In genomic region chr1:182914121-182914908, GRCm38 (mm10) we compare ENCODE assay signal across 19 mouse cellular contexts. TPM values are rescaled to one million over a fixed set of nuclear protein-coding genes. Genes with fewer than 3 reads are reported as not detected.
DNase-seq lines count a peak whose midpoint lies in the region; ATAC-seq and TF ChIP-seq lines count a peak whose summit lies in the region.
"Had no signal": no experiment of that assay in that cellular context is flagged by ENCODE, and none has a peak within 500 bp of the region (broad histone marks: within the 10 kb centered on the region; RNA-seq: fewer than 3 reads in every experiment).

No protein-coding gene starts in this region.

- TF ChIP-seq CTCF in lung, postnatal 0 days (IDR thresholded peaks at IDR 0.05) = no peak
- no peak for TF ChIP-seq CTCF in lung, adult 2 months (IDR thresholded peaks at IDR 0.05; ENCODE audit: insufficient read depth, low read length)
- TF ChIP-seq CTCF in intestine, postnatal 0 days (IDR thresholded peaks at IDR 0.05; ENCODE audit: low read depth) = no peak

- peak; percentile 59 for DNase-seq in lung, postnatal 0 days (ENCODE audit: low spot score)
- DNase-seq in lung, adult 2 months = no peak
- DNase-seq in thymus, postnatal 10 days (ENCODE audit: low spot score in 2 of 2) = no peak
- no peak for DNase-seq in heart, adult 8-10 months (ENCODE audit: low spot score)
- no peak for DNase-seq in T-cell, adult 2 months (ENCODE audit: low spot score)
- DNase-seq: adrenal gland, postnatal 10 days; cerebellum, adult 9-10 months; gastrocnemius, adult 2 months; heart, adult 18-20 months; right cerebral cortex, postnatal 4 days; thymus, adult 18-20 months had no signal

- no peaks in the 10 kb centered on the region for H3K27me3 ChIP-seq in lung, postnatal 0 days (replicated peaks; ENCODE audit: insufficient read depth, low read length)
- H3K27me3 ChIP-seq in intestine, postnatal 0 days (replicated peaks; ENCODE audit: control insufficient read depth, insufficient read depth, low read length) = no peaks in the 10 kb centered on the region
- H3K27me3 ChIP-seq: forebrain, embryonic 12.5 days; heart, embryonic 15.5 days; lung, embryonic 15.5 days had no signal

- H3K9ac ChIP-seq in lung, postnatal 0 days (replicated peaks; ENCODE audit: low read depth) = no peak overlapping the region
- H3K9ac ChIP-seq in intestine, postnatal 0 days (ENCODE audit: low read depth, low read length) = no peak overlapping the region
- H3K9ac ChIP-seq: forebrain, embryonic 12.5 days; heart, embryonic 15.5 days; lung, embryonic 15.5 days had no signal

- no peaks in the 10 kb centered on the region for H3K36me3 ChIP-seq in lung, postnatal 0 days (ENCODE audit: insufficient read depth, low read length)
- no peaks in the 10 kb centered on the region for H3K36me3 ChIP-seq in intestine, postnatal 0 days (ENCODE audit: control insufficient read depth, insufficient read depth)
- H3K36me3 ChIP-seq: forebrain, embryonic 12.5 days; heart, embryonic 15.5 days; hindbrain, embryonic 10.5 days; lung, embryonic 15.5 days had no signal

- TF ChIP-seq POLR2A in lung, adult 2 months (IDR thresholded peaks at IDR 0.05; ENCODE audit: borderline replicate concordance, extremely low read depth, low read depth, low read length) = no peak

- no peak for ATAC-seq in lung, postnatal 0 days
- ATAC-seq in intestine, postnatal 0 days = peak; percentile 90
- peak; percentile 60 for ATAC-seq in megakaryocyte progenitor cell, adult 5-6 weeks (replicated peaks; ENCODE audit: poor library complexity)

- H3K4me2 ChIP-seq in lung, postnatal 0 days (replicated peaks; ENCODE audit: low read depth, low read length) = no peak overlapping the region
- no peak overlapping the region for H3K4me2 ChIP-seq in intestine, postnatal 0 days (replicated peaks; ENCODE audit: low read depth)
- H3K4me2 ChIP-seq: forebrain, embryonic 12.5 days; heart, embryonic 15.5 days; lung, embryonic 15.5 days; midbrain, embryonic 11.5 days had no signal

- H3K4me1 ChIP-seq in lung, postnatal 0 days (ENCODE audit: insufficient read depth, low read depth, low read length) = no peaks in the 10 kb centered on the region
- H3K4me1 ChIP-seq in lung, adult 2 months (ENCODE audit: control insufficient read depth, insufficient read depth, low read length) = no peaks in the 10 kb centered on the region
- no peaks in the 10 kb centered on the region for H3K4me1 ChIP-seq in intestine, postnatal 0 days (replicated peaks; ENCODE audit: control insufficient read depth, insufficient read depth, low read length)
- H3K4me1 ChIP-seq: lung, embryonic 15.5 days had no signal

- H3K4me3 ChIP-seq in lung, postnatal 0 days (ENCODE audit: low read depth, low read length) = no peak overlapping the region
- no peak overlapping the region for H3K4me3 ChIP-seq in lung, adult 2 months (replicated peaks; ENCODE audit: extremely low read depth, low read depth, low read length)
- H3K4me3 ChIP-seq in intestine, postnatal 0 days (ENCODE audit: low read depth, low read length) = no peak overlapping the region
- H3K4me3 ChIP-seq: forebrain, embryonic 12.5 days; gastrocnemius, adult 2 months; heart, embryonic 15.5 days; hindbrain, embryonic 10.5 days; lung, embryonic 15.5 days had no signal

- TF ChIP-seq EP300 in lung, postnatal 0 days (IDR thresholded peaks at IDR 0.05) = no peak

- WGBS in lung, postnatal 0 days = 66% methylated on average over 4 of the region's 4 CpGs
- WGBS in lung, adult 2 months = 74% methylated on average over 4 of the region's 4 CpGs
- WGBS in intestine, postnatal 0 days = 34% methylated on average over 4 of the region's 4 CpGs

- no peaks in the 10 kb centered on the region for H3K9me3 ChIP-seq in lung, postnatal 0 days (ENCODE audit: low read length)
- H3K9me3 ChIP-seq in intestine, postnatal 0 days (ENCODE audit: control insufficient read depth) = no peaks in the 10 kb centered on the region
- H3K9me3 ChIP-seq: forebrain, embryonic 12.5 days; heart, embryonic 15.5 days; lung, embryonic 15.5 days had no signal

- no peak overlapping the region for H3K27ac ChIP-seq in lung, postnatal 0 days (ENCODE audit: low read length)
- no peak overlapping the region for H3K27ac ChIP-seq in intestine, postnatal 0 days (ENCODE audit: low read depth, low read length)
- H3K27ac ChIP-seq: forebrain, embryonic 12.5 days; gastrocnemius, adult 2 months; heart, embryonic 15.5 days; hindbrain, embryonic 10.5 days; lung, embryonic 15.5 days; macrophage had no signal

RNA-seq across cellular contexts. Expression of gene Tlr5, which starts 40.3 kb away (rescaled TPM):
- 1.5 TPM in 2 replicates for polyA plus RNA-seq in lung, postnatal 0 days (2015; fragmentation: Nextera tagmentation; extraction: Ambion mirVana)
- polyA plus RNA-seq in lung, adult 2 months (2012; rRNA removed) = 6.1 and 7.4 TPM in 2 replicates
- polyA plus RNA-seq in intestine, postnatal 0 days (2015; fragmentation: Nextera tagmentation; extraction: Ambion mirVana) = 4.3 and 5.0 TPM in 2 replicates
- 0.57 and 2.2 TPM in 2 replicates for total RNA-seq in megakaryocyte progenitor cell, adult 5-6 weeks (2015)
- 0.50 TPM in 1 of 2 replicates, not detected in the other for total RNA-seq in megakaryocyte progenitor cell, adult 5-6 weeks (2017)
- total RNA-seq in heart, adult 8-10 months (2022) = 1 to 10 TPM in 2 of 4 experiments, under 1 TPM in 2; 0.69 to 1.1 (median 0.99) TPM
